Mouse (Mus musculus) thymus, postnatal 0 days (tissue): Measurements from ENCODE around the gene Caly. TPM values are rescaled to one million over a fixed set of nuclear protein-coding genes. Genes with fewer than 3 reads are reported as not detected.

Experiments used
- DNase-seq: peaks from one replicate; pipeline ENCODE4 v3.0.0-alpha.2; 2015; ENCODE audit warnings: low spot score
- polyA plus RNA-seq: library from polyadenylated mRNA; unstranded; fragments of >200 nt; fragmentation: Nextera tagmentation; extraction: Ambion mirVana; gene quantifications from 2 replicates; pipeline ENCODE4 v1.2.1, GENCODE M21; 2015

Caly gene
- polyA plus RNA-seq, 1 experiment from 2014 or later = 0.52 TPM

- DNase-seq = no peak
Measured at GRCm38 (mm10) chr7:140090601-140091000, 8.3 kb upstream of the Caly start.

DNA sequence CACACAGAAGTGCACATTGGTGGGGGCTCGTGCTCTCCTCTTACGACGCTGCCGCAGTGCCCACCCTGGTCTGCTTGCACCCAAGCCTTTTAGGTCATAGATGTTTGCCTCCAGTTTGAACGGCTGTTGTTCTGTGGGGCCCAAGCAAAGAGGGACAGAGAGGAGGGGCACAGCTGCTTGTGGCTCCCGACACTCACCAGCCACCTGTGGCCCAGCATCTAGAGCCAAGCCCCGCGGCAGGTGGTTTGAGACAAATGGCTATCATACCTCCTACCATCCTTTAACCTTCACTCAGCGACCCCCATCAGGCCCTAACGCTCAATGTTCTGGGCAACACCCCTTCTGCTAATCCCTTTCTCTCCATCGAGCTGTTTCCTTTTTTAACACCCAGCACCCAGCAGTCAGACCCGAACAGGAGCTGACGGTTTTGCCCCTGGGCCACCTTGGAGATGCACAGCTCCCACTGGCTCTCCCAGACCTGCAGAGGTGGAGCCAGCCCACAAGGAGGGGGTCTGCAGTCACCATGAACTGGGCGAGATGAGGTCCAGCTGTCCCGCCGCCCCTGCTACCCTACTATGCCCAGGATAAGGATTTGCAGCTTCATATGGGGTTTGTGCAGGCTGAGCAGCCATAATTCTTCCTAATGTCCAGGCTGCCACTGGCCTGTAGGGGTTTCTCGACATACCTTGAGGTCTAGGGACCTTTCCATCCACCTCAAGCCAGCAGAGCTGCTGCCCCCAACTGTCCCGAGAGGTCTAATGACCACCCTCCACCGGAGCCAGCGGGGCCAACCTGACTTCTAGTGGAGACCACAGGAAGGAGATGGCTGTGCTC lies 723 bp downstream of the Caly start:
- DNase-seq = no peak

GRCm38 (mm10) chr7:140080503-140081156 lies 1.7 kb downstream of the Caly start:
- peak; percentile 41 for DNase-seq

DNA sequence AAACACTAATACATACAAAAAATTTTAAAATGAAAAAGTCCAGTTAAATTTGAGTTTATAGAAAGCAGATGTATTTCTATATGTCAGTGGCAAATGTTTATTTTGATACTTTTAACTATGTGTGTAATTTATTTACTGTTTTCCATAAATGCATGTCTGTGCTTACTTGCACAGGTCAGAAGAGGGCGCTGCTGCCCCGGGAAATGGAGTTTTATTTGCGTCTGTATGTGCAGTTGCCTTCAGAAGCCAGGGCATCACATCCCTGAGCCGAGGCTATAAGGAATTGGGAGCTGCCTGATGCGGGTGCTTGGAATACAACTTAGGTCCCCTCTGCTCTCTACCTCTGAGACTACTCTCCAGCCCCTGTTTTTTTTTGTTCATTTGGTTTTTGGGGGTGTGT lies 3.6 kb downstream of the Caly start:
- DNase-seq = peak; percentile 79

GRCm38 (mm10) chr7:140077698-140078097 lies 4.7 kb downstream of the Caly start:
- no peak for DNase-seq

DNA sequence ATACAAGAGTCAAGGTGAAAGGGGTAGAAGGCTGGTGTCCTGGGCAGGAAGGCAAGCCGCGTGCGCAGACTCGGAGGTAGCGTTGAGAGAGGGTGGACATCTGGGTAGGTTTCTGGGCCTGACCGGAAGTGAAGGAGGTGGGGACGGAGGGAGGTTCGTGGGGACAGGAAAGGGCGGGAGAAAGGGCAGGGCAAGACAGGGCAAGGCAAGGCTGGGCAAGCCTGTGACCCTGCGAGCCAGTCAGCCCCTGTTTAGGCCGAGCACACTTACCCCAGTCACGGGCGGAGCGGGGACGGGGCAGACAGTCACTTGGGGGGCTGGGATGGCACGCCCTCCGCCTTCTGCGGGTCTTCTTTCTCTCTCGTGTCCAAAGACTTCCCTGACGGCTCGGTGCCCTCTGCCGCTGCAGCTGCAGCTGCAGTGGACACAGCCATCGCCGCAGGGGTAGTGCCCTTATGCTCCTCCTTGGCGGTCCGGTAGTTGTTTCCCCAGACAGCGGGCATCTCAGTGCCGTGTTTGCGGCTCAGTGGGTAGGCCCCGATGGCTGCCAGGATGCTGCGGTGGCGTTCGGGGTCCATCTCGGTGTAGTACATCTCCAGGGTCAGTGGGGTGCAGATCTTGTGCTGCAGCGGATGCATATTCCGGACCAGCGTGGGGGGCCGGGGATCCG lies 12.2 kb downstream of the Caly start:
- no peak for DNase-seq

DNA sequence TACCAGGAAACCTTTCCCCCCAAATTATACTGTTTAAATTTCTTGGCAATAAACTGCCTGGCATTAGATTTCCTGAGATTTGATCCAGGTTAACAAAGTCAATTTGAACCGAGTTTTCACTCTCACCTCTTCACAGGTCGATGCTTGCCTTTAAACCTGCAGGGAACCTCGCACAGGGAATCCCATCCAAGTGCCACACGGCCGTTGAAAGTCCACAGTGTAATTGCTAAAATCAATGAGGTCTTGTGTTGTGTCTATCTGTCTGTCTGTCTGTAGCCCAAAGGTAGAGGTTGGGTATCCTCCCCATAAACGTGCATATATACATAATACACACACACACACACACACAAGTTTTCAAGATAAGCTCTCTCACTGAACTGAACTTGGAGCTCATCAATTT lies 15.0 kb downstream of the Caly start:
- no peak for DNase-seq

- peak; percentile 78 for DNase-seq
Measured at GRCm38 (mm10) chr7:140063092-140063491, 19.3 kb downstream of the Caly start.

DNA sequence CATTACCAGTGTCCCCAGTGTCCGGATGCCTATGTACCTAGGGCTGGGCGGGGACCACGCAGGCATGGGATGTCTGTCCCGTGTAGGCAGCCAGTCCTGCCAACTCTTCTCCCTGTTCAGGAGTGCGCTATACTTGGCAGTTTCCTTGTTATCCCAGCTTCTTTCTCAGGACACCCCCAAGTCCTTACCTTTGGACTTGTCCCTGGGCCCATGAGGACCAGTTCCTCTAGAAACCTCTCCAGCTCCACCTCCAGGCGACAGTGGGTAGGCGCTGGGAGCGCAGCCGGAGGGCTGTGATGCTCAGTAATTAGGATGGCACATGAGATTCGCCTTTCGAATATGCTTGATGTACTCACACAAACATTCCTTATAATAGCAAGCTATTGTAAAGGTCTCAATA lies 20.0 kb downstream of the Caly start:
- DNase-seq = no peak

DNA sequence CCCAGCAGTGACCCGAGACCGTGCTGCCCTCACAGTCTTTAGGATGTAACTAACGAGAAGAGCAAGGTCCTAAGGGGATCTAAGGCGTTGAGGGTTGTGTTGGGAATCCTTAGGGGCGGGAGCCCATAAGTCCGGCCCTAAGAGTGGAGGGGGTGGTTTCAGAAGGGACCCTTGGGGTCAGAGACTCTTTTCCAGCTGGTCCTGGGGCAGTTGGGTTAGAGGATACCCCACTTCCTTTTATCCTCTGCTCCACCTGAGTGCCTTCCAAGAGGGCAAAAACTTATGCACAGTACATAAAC lies 20.6 kb downstream of the Caly start:
- DNase-seq = no peak

DNA sequence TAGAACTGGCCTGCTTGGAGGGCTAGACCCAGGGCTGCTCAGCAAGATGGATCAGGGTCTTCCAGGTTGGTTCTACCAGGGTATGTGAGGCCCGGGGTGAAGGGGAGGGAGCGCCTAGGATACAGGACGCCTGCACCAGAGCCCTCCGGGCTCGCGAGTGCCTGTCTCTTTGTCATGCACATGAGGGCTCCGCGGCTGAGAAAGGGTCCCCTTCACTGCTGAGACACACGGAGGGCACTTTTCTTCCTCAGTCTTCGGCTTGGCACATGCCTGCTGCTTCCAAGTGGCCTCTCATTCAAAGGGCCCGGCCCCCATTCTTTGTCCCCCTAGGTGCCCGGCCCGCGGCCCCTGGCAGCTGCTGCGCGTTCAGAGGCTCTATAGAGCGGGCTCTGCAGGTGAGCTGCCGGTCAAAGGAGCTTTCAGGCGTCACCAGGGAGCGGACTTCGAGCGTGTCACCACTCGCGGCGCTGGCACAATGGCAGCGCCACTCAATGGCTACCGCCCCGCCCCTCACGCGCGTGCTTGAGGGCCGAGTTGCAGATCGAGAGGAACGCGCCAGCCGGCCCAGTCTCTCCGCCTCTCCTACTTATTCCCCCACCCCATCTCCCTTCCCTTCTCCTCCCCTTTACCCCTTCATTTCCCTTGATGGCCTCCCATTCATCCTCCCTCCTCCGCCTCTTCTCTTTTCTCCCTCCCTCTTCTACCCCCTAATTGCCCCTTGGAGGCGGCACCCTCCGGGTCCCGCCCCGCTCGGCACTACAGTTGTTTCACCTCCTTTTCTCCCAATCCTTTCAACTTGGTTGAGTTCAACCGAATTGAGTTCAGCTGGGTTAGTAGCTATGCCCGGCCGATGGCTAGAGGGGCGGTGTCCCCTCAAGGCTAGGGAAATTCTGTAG lies 21.2 kb downstream of the Caly start:
- DNase-seq = no peak

DNA sequence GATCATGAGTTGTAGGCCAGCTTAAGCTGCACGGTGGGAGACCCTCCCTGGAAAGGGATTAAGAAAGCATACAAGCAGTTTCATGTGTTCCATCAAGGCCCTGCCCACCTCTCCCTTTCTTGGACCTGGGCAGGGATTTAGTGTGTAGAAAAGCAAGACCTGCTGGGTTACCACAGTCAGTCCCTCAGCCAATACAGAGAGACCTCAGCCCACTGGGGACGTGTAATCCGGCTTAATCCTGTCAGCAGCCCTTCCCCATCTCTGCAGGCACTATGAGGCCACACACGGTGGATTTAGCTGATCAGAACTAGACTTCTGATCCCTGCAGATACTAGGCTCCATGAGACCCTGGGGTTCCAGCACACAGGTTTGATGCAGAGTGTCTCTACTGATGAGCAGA lies 22.7 kb downstream of the Caly start:
- no peak for DNase-seq

GRCm38 (mm10) chr7:140058528-140058927 lies 23.8 kb downstream of the Caly start:
- no peak for DNase-seq

- DNase-seq = no peak
Measured at GRCm38 (mm10) chr7:140057413-140058407, 24.6 kb downstream of the Caly start.

- DNase-seq = no peak
Measured at GRCm38 (mm10) chr7:140054124-140054523, 28.2 kb downstream of the Caly start.

DNA sequence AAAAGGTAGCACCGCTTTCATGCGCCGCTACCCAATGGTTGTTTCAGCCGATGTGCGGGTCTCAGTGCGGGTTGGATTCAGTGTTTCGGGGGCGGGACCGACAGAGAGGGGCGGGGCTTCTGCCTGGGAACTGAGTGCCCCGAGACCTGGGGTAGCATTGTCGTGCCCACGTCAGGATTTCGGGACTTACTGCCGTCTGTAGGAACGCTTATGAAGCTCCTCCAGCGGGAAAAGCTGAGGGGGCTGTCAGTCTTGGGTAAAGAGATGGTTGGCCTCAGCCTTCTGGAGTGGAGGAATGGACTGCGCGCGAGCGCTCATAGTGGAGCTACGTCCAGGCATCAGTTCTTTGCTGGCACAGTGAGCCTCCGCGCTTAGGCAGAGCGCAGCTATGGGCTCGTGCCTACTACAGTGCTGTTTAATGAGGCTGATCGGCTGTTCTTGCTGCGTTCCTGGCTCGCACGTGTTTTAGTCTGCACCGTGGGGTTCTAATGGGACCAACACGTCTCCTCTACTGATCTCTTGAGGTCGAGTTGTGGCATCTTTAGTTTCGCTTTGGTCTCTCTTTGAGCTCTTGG lies 33.1 kb downstream of the Caly start:
- peak; percentile 39 for DNase-seq

- DNase-seq = no peak
Measured at GRCm38 (mm10) chr7:140048361-140049114, 33.8 kb downstream of the Caly start, which contains the start of gene Msx3. Gene Msx3 (minus strand): TSS chr7:140049089.

DNA sequence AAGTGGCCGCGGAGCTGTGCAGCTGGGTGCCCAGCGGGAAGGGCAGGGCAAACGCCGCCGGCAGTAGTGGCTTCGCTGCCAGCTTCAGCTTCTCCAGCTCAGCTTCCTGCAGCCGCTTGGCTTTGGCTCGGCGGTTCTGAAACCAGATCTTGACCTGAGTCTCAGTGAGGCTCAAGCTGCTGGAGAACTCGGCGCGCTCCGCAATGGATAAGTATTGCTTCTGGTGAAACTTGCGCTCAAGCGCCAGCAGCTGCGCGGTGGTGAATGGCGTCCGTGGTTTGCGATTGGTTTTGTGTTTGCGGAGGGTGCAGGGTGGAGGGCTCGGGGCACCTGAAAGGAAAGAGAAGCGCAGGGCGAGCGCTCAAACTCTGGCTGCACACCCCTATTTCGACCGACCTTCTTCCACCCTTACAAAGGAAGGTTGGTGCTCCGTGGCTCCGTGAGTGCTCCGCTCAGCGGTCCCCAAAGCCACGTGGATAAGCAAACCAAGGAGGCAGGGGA lies 34.5 kb downstream of the Caly start:
- DNase-seq = peak; percentile 20

GRCm38 (mm10) chr7:140045546-140045945 lies 36.8 kb downstream of the Caly start:
- DNase-seq = no peak
